Mouse (Mus musculus): ENCODE data around the gene Ins2. TPM values are rescaled to one million over a fixed set of nuclear protein-coding genes. Genes with fewer than 3 reads are reported as not detected.

The Ins2 gene
- not detected in 2 replicates for total RNA-seq (2012; rRNA removed)

DNA sequence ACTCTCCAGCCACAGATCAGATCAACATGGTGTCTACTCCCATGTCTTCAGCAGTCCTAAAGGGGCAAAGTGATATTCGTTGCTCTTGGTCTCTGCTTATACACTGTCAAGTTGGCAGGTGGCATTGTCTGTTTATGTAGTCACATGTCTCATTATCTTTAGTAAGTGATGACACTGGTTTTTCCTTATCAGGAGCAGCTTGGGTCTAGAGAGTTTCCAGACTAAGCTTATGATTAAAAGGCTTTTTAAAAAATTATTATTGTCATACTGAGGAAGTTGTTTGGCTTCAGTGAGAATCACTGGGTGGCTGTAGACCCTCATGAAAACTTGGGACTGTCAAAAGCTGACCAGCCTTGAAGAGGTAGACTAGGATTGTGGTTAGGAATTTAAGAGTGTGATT, at the start of gene Ins2:
TSS of gene Ins2 (minus strand) at position 101 of the 400 bp plus-strand sequence.
- Histone ChIP-seq H3K9me3 (ENCODE audit: control insufficient read depth, insufficient read depth, low read depth, low read length) (no peaks in the 10 kb centered on the region), H3K27ac (ENCODE audit: insufficient read depth, low read depth, low read length, poor library complexity, severe bottlenecking) (no peak within 1 kb of the TSS), H3K36me3 (ENCODE audit: control insufficient read depth, insufficient read depth, low read length, poor library complexity, severe bottlenecking) (no peaks in the 10 kb centered on the region), H3K9ac (ENCODE audit: insufficient read depth, low read depth, low read length, poor library complexity, severe bottlenecking) (no peak within 1 kb of the TSS), H3K4me1 (ENCODE audit: control insufficient read depth in 2 of 2, insufficient read depth in 2 of 2, low read length in 2 of 2, poor library complexity in 1 of 2) (no peaks in the 10 kb centered on the region), H3K4me3 (ENCODE audit: insufficient read depth in 1 of 2, low read depth in 1 of 2, low read length in 2 of 2, poor library complexity in 1 of 2, severe bottlenecking in 1 of 2) (no peak within 1 kb of the TSS)
- TF ChIP-seq ZNF384 (IDR thresholded peaks at IDR 0.05; ENCODE audit: low read depth, low read length) (no peak), HCFC1 (IDR thresholded peaks at IDR 0.05; ENCODE audit: borderline replicate concordance, insufficient read depth, low read length) (no peak), MAFK (IDR thresholded peaks at IDR 0.05; ENCODE audit: insufficient read depth, low read depth, low read length) (no peak), CHD2 (IDR thresholded peaks at IDR 0.05; ENCODE audit: low read depth, low read length) (no peak), ZC3H11A (IDR thresholded peaks at IDR 0.05; ENCODE audit: borderline replicate concordance, low read depth, low read length) (no peak)
- in situ Hi-C loops (cut with MboI; ENCODE audit: low sequenced_read_pairs in 2 of 2, unreplicated experiment in 2 of 2): no loop called here
- no peak for DNase-seq (ENCODE audit: low read depth, low spot score)

DNA sequence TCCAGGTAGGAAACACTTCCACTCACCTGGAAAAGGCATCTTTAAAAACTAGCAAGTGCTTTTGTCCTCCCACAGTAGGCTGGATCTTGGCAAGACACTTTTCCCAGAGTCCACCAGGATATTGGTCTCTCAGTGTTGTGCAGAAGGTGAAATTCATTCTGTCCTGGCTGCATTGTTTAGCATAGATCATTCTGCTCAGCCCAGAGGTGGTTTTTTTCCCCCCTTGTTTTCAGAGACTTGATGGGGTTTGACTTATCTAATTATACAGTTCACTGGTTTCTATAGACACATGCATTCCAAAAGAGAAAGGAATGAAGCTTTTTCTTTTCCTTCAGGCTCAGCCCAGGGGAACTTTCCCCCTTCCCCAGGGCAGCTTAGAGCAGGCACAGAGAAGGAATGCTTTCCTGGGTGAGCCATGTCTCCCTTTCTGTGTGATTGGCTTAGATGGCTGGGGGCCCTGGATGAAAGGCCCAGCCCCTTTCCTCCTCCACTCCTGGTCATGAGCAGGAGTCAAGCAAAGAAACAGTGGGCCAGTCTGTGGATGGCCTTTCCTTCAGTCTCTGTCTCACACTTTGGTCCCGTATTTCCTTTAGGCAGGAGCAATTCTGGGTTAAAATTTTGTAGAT, 49.6 kb upstream of the Ins2 start:
- no peak overlapping the region for H3K9ac ChIP-seq (ENCODE audit: insufficient read depth, low read depth, low read length, poor library complexity, severe bottlenecking)
- no peaks in the 10 kb centered on the region for H3K4me1 ChIP-seq (ENCODE audit: control insufficient read depth in 2 of 2, insufficient read depth in 2 of 2, low read length in 2 of 2, poor library complexity in 1 of 2)
- in situ Hi-C loops (cut with MboI; ENCODE audit: low sequenced_read_pairs in 2 of 2, unreplicated experiment in 2 of 2): no loop called here
- H3K9me3 ChIP-seq (ENCODE audit: control insufficient read depth, insufficient read depth, low read depth, low read length): no peaks in the 10 kb centered on the region
- H3K36me3 ChIP-seq (ENCODE audit: control insufficient read depth, insufficient read depth, low read length, poor library complexity, severe bottlenecking): no peaks in the 10 kb centered on the region
- TF ChIP-seq ZNF384 (IDR thresholded peaks at IDR 0.05; ENCODE audit: low read depth, low read length) (no peak), MAFK (IDR thresholded peaks at IDR 0.05; ENCODE audit: insufficient read depth, low read depth, low read length) (no peak), HCFC1 (IDR thresholded peaks at IDR 0.05; ENCODE audit: borderline replicate concordance, insufficient read depth, low read length) (no peak), CHD2 (IDR thresholded peaks at IDR 0.05; ENCODE audit: low read depth, low read length) (no peak), ZC3H11A (IDR thresholded peaks at IDR 0.05; ENCODE audit: borderline replicate concordance, low read depth, low read length) (no peak)
- no peak overlapping the region for H3K27ac ChIP-seq (ENCODE audit: insufficient read depth, low read depth, low read length, poor library complexity, severe bottlenecking)
- H3K4me3 ChIP-seq (ENCODE audit: insufficient read depth in 1 of 2, low read depth in 1 of 2, low read length in 2 of 2, poor library complexity in 1 of 2, severe bottlenecking in 1 of 2): no peak overlapping the region
- no peak for DNase-seq (ENCODE audit: low read depth, low spot score)

DNA sequence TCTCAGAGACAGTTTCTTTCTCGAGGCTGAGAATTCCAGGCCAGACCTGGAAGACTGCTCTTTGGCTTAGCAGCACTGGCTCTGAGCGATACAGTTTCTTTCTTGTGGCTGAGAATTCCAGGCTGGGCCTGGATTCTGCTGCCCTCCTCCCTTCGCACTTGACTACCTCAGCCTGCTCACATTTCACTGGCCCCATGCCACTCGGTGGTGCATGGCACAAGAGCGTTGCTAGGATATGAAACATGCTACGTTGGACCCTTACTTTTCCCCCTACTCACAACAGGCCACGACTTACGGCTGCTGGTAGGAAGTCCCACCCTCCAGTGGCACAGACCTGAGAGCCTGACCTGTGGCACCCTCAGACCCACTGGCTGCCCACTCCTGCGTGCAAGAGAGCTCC, 46.5 kb upstream of the Ins2 start:
- H3K4me1 ChIP-seq (ENCODE audit: control insufficient read depth in 2 of 2, insufficient read depth in 2 of 2, low read length in 2 of 2, poor library complexity in 1 of 2): no peaks in the 10 kb centered on the region
- no peak for DNase-seq (ENCODE audit: low read depth, low spot score)
- no peak overlapping the region for H3K27ac ChIP-seq (ENCODE audit: insufficient read depth, low read depth, low read length, poor library complexity, severe bottlenecking)
- TF ChIP-seq MAFK (IDR thresholded peaks at IDR 0.05; ENCODE audit: insufficient read depth, low read depth, low read length): no peak
- no peak for TF ChIP-seq HCFC1 (IDR thresholded peaks at IDR 0.05; ENCODE audit: borderline replicate concordance, insufficient read depth, low read length)
- TF ChIP-seq CHD2 (IDR thresholded peaks at IDR 0.05; ENCODE audit: low read depth, low read length): no peak
- no peaks in the 10 kb centered on the region for H3K9me3 ChIP-seq (ENCODE audit: control insufficient read depth, insufficient read depth, low read depth, low read length)
- no peak overlapping the region for H3K9ac ChIP-seq (ENCODE audit: insufficient read depth, low read depth, low read length, poor library complexity, severe bottlenecking)
- no peak overlapping the region for H3K4me3 ChIP-seq (ENCODE audit: insufficient read depth in 1 of 2, low read depth in 1 of 2, low read length in 2 of 2, poor library complexity in 1 of 2, severe bottlenecking in 1 of 2)
- in situ Hi-C loops (cut with MboI; ENCODE audit: low sequenced_read_pairs in 2 of 2, unreplicated experiment in 2 of 2): no loop called here
- H3K36me3 ChIP-seq (ENCODE audit: control insufficient read depth, insufficient read depth, low read length, poor library complexity, severe bottlenecking): no peaks in the 10 kb centered on the region

DNA sequence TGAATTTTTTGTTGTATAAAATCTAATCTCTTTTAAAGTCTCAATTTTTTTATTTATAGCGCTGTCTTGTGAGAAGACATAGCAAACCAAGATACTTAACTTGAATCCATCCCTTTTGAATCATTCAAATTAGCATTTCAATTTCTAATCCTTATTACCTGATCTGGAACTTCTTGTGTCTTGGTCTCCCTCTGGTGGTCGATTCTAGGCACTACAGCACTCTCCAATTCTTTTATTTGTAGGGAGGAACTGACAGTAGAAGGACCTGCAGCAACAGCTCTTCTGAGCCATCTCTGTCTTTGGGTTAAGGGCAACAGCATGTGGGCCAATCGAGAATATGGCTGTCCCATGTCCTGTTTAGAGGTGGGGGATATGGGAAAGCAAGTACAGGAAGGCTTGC, 5.4 kb downstream of the Ins2 start:
- in situ Hi-C loops (cut with MboI; ENCODE audit: low sequenced_read_pairs in 2 of 2, unreplicated experiment in 2 of 2): no loop called here
- TF ChIP-seq HCFC1 (IDR thresholded peaks at IDR 0.05; ENCODE audit: borderline replicate concordance, insufficient read depth, low read length) (no peak), CHD2 (IDR thresholded peaks at IDR 0.05; ENCODE audit: low read depth, low read length) (no peak), MAFK (IDR thresholded peaks at IDR 0.05; ENCODE audit: insufficient read depth, low read depth, low read length) (no peak), ZNF384 (IDR thresholded peaks at IDR 0.05; ENCODE audit: low read depth, low read length) (no peak), ZC3H11A (IDR thresholded peaks at IDR 0.05; ENCODE audit: borderline replicate concordance, low read depth, low read length) (no peak)
- Histone ChIP-seq H3K36me3 (ENCODE audit: control insufficient read depth, insufficient read depth, low read length, poor library complexity, severe bottlenecking) (no peaks in the 10 kb centered on the region), H3K4me3 (ENCODE audit: insufficient read depth in 1 of 2, low read depth in 1 of 2, low read length in 2 of 2, poor library complexity in 1 of 2, severe bottlenecking in 1 of 2) (no peak overlapping the region), H3K4me1 (ENCODE audit: control insufficient read depth in 2 of 2, insufficient read depth in 2 of 2, low read length in 2 of 2, poor library complexity in 1 of 2) (no peaks in the 10 kb centered on the region), H3K9ac (ENCODE audit: insufficient read depth, low read depth, low read length, poor library complexity, severe bottlenecking) (no peak overlapping the region), H3K27ac (ENCODE audit: insufficient read depth, low read depth, low read length, poor library complexity, severe bottlenecking) (no peak overlapping the region), H3K9me3 (ENCODE audit: control insufficient read depth, insufficient read depth, low read depth, low read length) (no peaks in the 10 kb centered on the region)
- peak; percentile 45 for DNase-seq (ENCODE audit: low read depth, low spot score)
